Mouse (Mus musculus) T-cell, adult 2 months (primary cell): ENCODE data around the gene Inka1.

Source experiments
- DNase-seq: peaks from one replicate; pipeline ENCODE4 v3.0.0; 2022; ENCODE audit warnings: low spot score

Gene Inka1

GRCm38 (mm10) chr9:107955613-107956289, 29.9 kb downstream of the Inka1 start:
- DNase-seq: no peak

- DNase-seq: peak; percentile 83
Measured at GRCm38 (mm10) chr9:107950460-107951355, 35.0 kb downstream of the Inka1 start.

GRCm38 (mm10) chr9:107949922-107950235, 35.8 kb downstream of the Inka1 start, which contains the start of gene Traip:
Gene Traip (plus strand): TSS chr9:107950136.
- no peak for DNase-seq

GRCm38 (mm10) chr9:107949184-107949921, 36.3 kb downstream of the Inka1 start:
- no peak for DNase-seq

GRCm38 (mm10) chr9:107947241-107948194, 38.2 kb downstream of the Inka1 start:
- no peak for DNase-seq

GRCm38 (mm10) chr9:107936831-107937230, 48.8 kb downstream of the Inka1 start:
- no peak for DNase-seq

- no peak for DNase-seq
Measured at GRCm38 (mm10) chr9:107936215-107936822, 49.4 kb downstream of the Inka1 start.

GRCm38 (mm10) chr9:107935790-107936214, 49.9 kb downstream of the Inka1 start:
- DNase-seq: peak; percentile 53

- DNase-seq: no peak
Measured at GRCm38 (mm10) chr9:107935374-107935773, 50.3 kb downstream of the Inka1 start, which contains the start of gene Camkv. Gene Camkv (plus strand): TSS chr9:107935674.
